Mouse (Mus musculus) MEL (cell line): ENCODE data around the gene Hcfc2. TPM values are rescaled to one million over a fixed set of nuclear protein-coding genes. Genes with fewer than 3 reads are reported as not detected.

ENCODE experiments used
- DNase-seq: peaks from one replicate; pipeline ENCODE4 v3.0.0; 2011; ENCODE audit warnings: low read depth, low spot score
- H3K27ac ChIP-seq: 2 replicates; pipeline ENCODE4 v1.5.1; 2012; ENCODE audit warnings: low read depth, mild to moderate bottlenecking, control low read depth, low read length, moderate library complexity; ENCODE audit not compliant: control insufficient read depth
- H3K27me3 ChIP-seq, 2 experiments: fragments of 150-350 bp in 1 of 2; sonication (generic) in 1 of 2; 2 replicates each; pipeline ENCODE4 v1.6.1; 2012; ENCODE audit warnings: low read length in 2 of 2, mild to moderate bottlenecking in 2 of 2, improper control_type of control experiment in 1 of 2, moderate library complexity in 1 of 2; ENCODE audit not compliant: insufficient read depth in 2 of 2, control insufficient read depth in 1 of 2
- H3K36me3 ChIP-seq, 2 experiments: 2 replicates each; pipeline ENCODE4 v1.6.1; 2012 to 2014; ENCODE audit warnings: low read length in 2 of 2, improper control_type of control experiment in 1 of 2, inconsistent platforms in 1 of 2, mild to moderate bottlenecking in 1 of 2; ENCODE audit not compliant: insufficient read depth in 2 of 2, control insufficient read depth in 1 of 2
- H3K4me1 ChIP-seq, 2 experiments: fragments of 150-350 bp in 1 of 2; sonication (generic) in 1 of 2; 2 replicates each; pipeline ENCODE4 v1.6.1; 2012; ENCODE audit warnings: low read length in 2 of 2, improper control_type of control experiment in 1 of 2, mild to moderate bottlenecking in 1 of 2; ENCODE audit not compliant: insufficient read depth in 2 of 2, control insufficient read depth in 1 of 2
- H3K4me3 ChIP-seq, 2 experiments: fragments of 150-350 bp in 1 of 2; sonication (generic) in 1 of 2; 2 replicates each; pipeline ENCODE4 v1.5.1; 2012; ENCODE audit warnings: low read depth in 2 of 2, low read length in 2 of 2, mild to moderate bottlenecking in 2 of 2, moderate library complexity in 2 of 2, control low read depth in 1 of 2, improper control_type of control experiment in 1 of 2; ENCODE audit not compliant: control insufficient read depth in 1 of 2, insufficient read depth in 1 of 2
- H3K79me2 ChIP-seq: 2 replicates; pipeline ENCODE4 v1.6.1; 2012; ENCODE audit warnings: mild to moderate bottlenecking, low read length, moderate library complexity; ENCODE audit not compliant: control insufficient read depth, poor library complexity, insufficient read depth
- H3K9ac ChIP-seq: 2 replicates; pipeline ENCODE4 v1.6.1; 2012; ENCODE audit warnings: low read depth, mild to moderate bottlenecking, control low read depth, low read length, moderate library complexity; ENCODE audit not compliant: control insufficient read depth, poor library complexity, severe bottlenecking
- H3K9me3 ChIP-seq: fragments of 150-350 bp; sonication (generic); replicated peaks from 2 replicates; pipeline ENCODE4 v1.6.1; 2012; ENCODE audit warnings: mild to moderate bottlenecking, low read length, improper control_type of control experiment, moderate library complexity; ENCODE audit not compliant: insufficient read depth
- CHD1 ChIP-seq: IDR thresholded peaks from 2 replicates; pipeline ENCODE4 v1.6.1; 2012; ENCODE audit warnings: low read depth, mild to moderate bottlenecking, inconsistent platforms, low read length, improper control_type of control experiment
- CTCF ChIP-seq, 3 experiments: IDR thresholded peaks in 2 of 3; conservative IDR thresholded peaks in 1 of 3; 2 replicates each; pipeline ENCODE4 v1.5.1; 2011 to 2012; ENCODE audit warnings: low read length in 3 of 3, low read depth in 2 of 3, mild to moderate bottlenecking in 2 of 3, improper control_type of control experiment in 1 of 3, inconsistent platforms in 1 of 3, mixed read lengths in 1 of 3, moderate library complexity in 1 of 3; ENCODE audit not compliant: control insufficient read depth in 1 of 3, insufficient read depth in 1 of 3, poor library complexity in 1 of 3, severe bottlenecking in 1 of 3
- ETS1 ChIP-seq: IDR thresholded peaks from 2 replicates; pipeline ENCODE4 v1.6.1; 2012; ENCODE audit warnings: low read depth, mild to moderate bottlenecking, inconsistent platforms, low read length, improper control_type of control experiment, moderate library complexity
- GABPA ChIP-seq: IDR thresholded peaks from 2 replicates; pipeline ENCODE4 v1.6.1; 2012; ENCODE audit warnings: low read depth, mild to moderate bottlenecking, inconsistent platforms, low read length, improper control_type of control experiment, moderate library complexity
- GATA1 ChIP-seq: IDR thresholded peaks from 2 replicates; pipeline ENCODE4 v1.6.1; 2011; ENCODE audit warnings: low read depth, low read length, improper control_type of control experiment
- HCFC1 ChIP-seq: IDR thresholded peaks from 2 replicates; pipeline ENCODE4 v1.6.1; 2012; ENCODE audit warnings: low read depth, mild to moderate bottlenecking, inconsistent platforms, low read length, improper control_type of control experiment, moderate library complexity
- JUND ChIP-seq: IDR thresholded peaks from 2 replicates; pipeline ENCODE4 v1.6.1; 2011; ENCODE audit warnings: low read depth, mild to moderate bottlenecking, improper control_type of control experiment, low read length
- MAX ChIP-seq: IDR thresholded peaks from 2 replicates; pipeline ENCODE4 v1.6.1; 2011; ENCODE audit warnings: low read length, improper control_type of control experiment
- MEF2A ChIP-seq: IDR thresholded peaks from 2 replicates; pipeline ENCODE4 v1.6.1; 2014; ENCODE audit warnings: low read depth, mild to moderate bottlenecking, inconsistent platforms, low read length, improper control_type of control experiment; ENCODE audit not compliant: poor library complexity, insufficient replicate concordance, severe bottlenecking; ENCODE audit errors: extremely low read depth
- MXI1 ChIP-seq: IDR thresholded peaks from 2 replicates; pipeline ENCODE4 v1.6.1; 2011; ENCODE audit warnings: mild to moderate bottlenecking, low read depth, low read length, improper control_type of control experiment
- MYB ChIP-seq: IDR thresholded peaks from 2 replicates; pipeline ENCODE4 v1.6.1; 2011; ENCODE audit warnings: mild to moderate bottlenecking, low read depth, low read length, improper control_type of control experiment
- NELFE ChIP-seq: IDR thresholded peaks from 2 replicates; pipeline ENCODE4 v1.6.1; 2011; ENCODE audit warnings: low read depth, low read length, improper control_type of control experiment
- POLR2AphosphoS5 ChIP-seq: IDR thresholded peaks from 2 replicates; pipeline ENCODE4 v1.6.1; 2012; ENCODE audit warnings: low read depth, borderline replicate concordance, mild to moderate bottlenecking, inconsistent platforms, low read length, moderate library complexity, mixed read lengths
- RAD21 ChIP-seq: IDR thresholded peaks from 2 replicates; pipeline ENCODE4 v1.6.1; 2011; ENCODE audit warnings: mild to moderate bottlenecking, low read depth, low read length, improper control_type of control experiment
- SIN3A ChIP-seq: IDR thresholded peaks from 2 replicates; pipeline ENCODE4 v1.6.1; 2012; ENCODE audit warnings: low read length, improper control_type of control experiment, inconsistent platforms
- SMC3 ChIP-seq: IDR thresholded peaks from 2 replicates; pipeline ENCODE4 v1.6.1; 2011; ENCODE audit warnings: low read depth, low read length, improper control_type of control experiment
- TAL1 ChIP-seq: IDR thresholded peaks from 2 replicates; pipeline ENCODE4 v1.6.1; 2012; ENCODE audit warnings: mild to moderate bottlenecking, inconsistent platforms, low read length, moderate library complexity, mixed read lengths
- TBP ChIP-seq: IDR thresholded peaks from 2 replicates; pipeline ENCODE4 v1.8.0; 2011; ENCODE audit warnings: low read depth, low read length, improper control_type of control experiment
- TCF12 ChIP-seq: IDR thresholded peaks from 2 replicates; pipeline ENCODE4 v1.6.1; 2014; ENCODE audit warnings: low read depth, mild to moderate bottlenecking, inconsistent platforms, low read length, improper control_type of control experiment, moderate library complexity
- ZNF384 ChIP-seq: IDR thresholded peaks from 2 replicates; pipeline ENCODE4 v1.6.1; 2012; ENCODE audit warnings: low read depth, mild to moderate bottlenecking, inconsistent platforms, low read length, improper control_type of control experiment
- polyA plus RNA-seq, 2 experiments: library from polyadenylated mRNA; stranded (reverse) in 1 of 2; unstranded in 1 of 2; fragments of >175 nt in 1 of 2; fragments of >200 nt in 1 of 2; gene quantifications; 2 replicates each; pipeline versions ENCODE4 v1.2.1 to v1.2.4; 2012; ENCODE audit warnings: low replicate concordance in 2 of 2, low read depth in 1 of 2; ENCODE audit not compliant: insufficient read length in 2 of 2, insufficient read depth in 1 of 2, missing spikeins in 1 of 2
- total RNA-seq: library from RNA; depleted of rRNA; stranded (reverse); fragments of 300-350 nt; gene quantifications from 2 replicates; pipeline ENCODE4 v1.2.3, GENCODE M21; 2012; rRNA removed

Gene Hcfc2
- total and polyA plus RNA-seq, 3 experiments = 20.9 to 21.0 TPM; not detected in 1

GRCm38 (mm10) chr10:82790504-82790903 is 94.5 kb downstream of the Hcfc2 start:
- H3K36me3 ChIP-seq = no peaks in the 10 kb centered on the region; a peak in 1 of 4 replicates
- DNase-seq = no peak
- H3K9ac ChIP-seq = no peak overlapping the region
- H3K27ac ChIP-seq = no peak overlapping the region
- no peaks in the 10 kb centered on the region for H3K79me2 ChIP-seq
- no peaks in the 10 kb centered on the region for H3K9me3 ChIP-seq
- peaks cover 0 to 7% of the 10 kb centered on the region in 2 experiments; a peak in 3 of 4 replicates for H3K4me1 ChIP-seq
- H3K27me3 ChIP-seq = no peaks in the 10 kb centered on the region
- no peak for TF ChIP-seq CHD1
- no peak for TF ChIP-seq MXI1
- no peak for TF ChIP-seq MAX
- no peak for TF ChIP-seq NELFE
- TF ChIP-seq SIN3A = no peak
- TF ChIP-seq MEF2A = no peak
- TF ChIP-seq ETS1 = no peak
- TF ChIP-seq POLR2AphosphoS5 = no peak
- no peak for TF ChIP-seq MYB
- TF ChIP-seq ZNF384 = no peak
- TF ChIP-seq HCFC1 = no peak
- TF ChIP-seq TBP = no peak
- TF ChIP-seq GABPA = no peak
- no peak for TF ChIP-seq GATA1
- no peak for TF ChIP-seq CTCF (IDR thresholded peaks at IDR 0.05 in 2 of 3, conservative IDR thresholded peaks at IDR 0.05 in 1 of 3; ENCODE audit: control insufficient read depth in 1 of 3, insufficient read depth in 1 of 3, low read depth in 2 of 3, low read length in 3 of 3, poor library complexity in 1 of 3, severe bottlenecking in 1 of 3)
- TF ChIP-seq SMC3 = no peak
- TF ChIP-seq TAL1 = no peak
- no peak overlapping the region for H3K4me3 ChIP-seq

GRCm38 (mm10) chr10:82791713-82792112 is 95.8 kb downstream of the Hcfc2 start:
- no peak for DNase-seq
- Histone ChIP-seq H3K9me3 (no peaks in the 10 kb centered on the region), H3K27me3 (no peaks in the 10 kb centered on the region), H3K9ac (no peak overlapping the region), H3K27ac (no peak overlapping the region), H3K4me1 (peaks cover 0 to 7% of the 10 kb centered on the region in 2 experiments; a peak in 3 of 4 replicates), H3K79me2 (no peaks in the 10 kb centered on the region), H3K36me3 (no peaks in the 10 kb centered on the region; a peak in 1 of 4 replicates), H3K4me3 (no peak overlapping the region)
- no peak for TF ChIP-seq MEF2A
- TF ChIP-seq TCF12 = no peak
- no peak for TF ChIP-seq JUND
- TF ChIP-seq RAD21 = peak; percentile 25
- TF ChIP-seq CTCF (IDR thresholded peaks at IDR 0.05 in 2 of 3, conservative IDR thresholded peaks at IDR 0.05 in 1 of 3; ENCODE audit: control insufficient read depth in 1 of 3, insufficient read depth in 1 of 3, low read depth in 2 of 3, low read length in 3 of 3, poor library complexity in 1 of 3, severe bottlenecking in 1 of 3) = peak in 1 of 3 experiments; percentile 23; a peak in 1 of 6 replicates

Other genes with a start within 250 kb of the Hcfc2 start
- not detected in 2 replicates for gene Gm1553, start 203.5 kb upstream of the Hcfc2 start, total RNA-seq
- gene Gm1553, start 203.5 kb upstream of the Hcfc2 start, polyA plus RNA-seq = not detected
- 29.0 and 33.1 TPM in 2 replicates for gene 1190007I07Rik, start 72.9 kb upstream of the Hcfc2 start, total RNA-seq
- gene 1190007I07Rik, start 72.9 kb upstream of the Hcfc2 start, polyA plus RNA-seq = 100 to 1,000 TPM in 1 of 2 experiments, 10 to 100 TPM in 1; 49.7 to 823 TPM
- gene Tdg, start 66.3 kb upstream of the Hcfc2 start, total RNA-seq = 27.6 and 30.0 TPM in 2 replicates
- gene Tdg, start 66.3 kb upstream of the Hcfc2 start, polyA plus RNA-seq = 10 to 100 TPM in 1 of 2 experiments, not detected in 1; 79.1 TPM
- gene Glt8d2, start 5.5 kb upstream of the Hcfc2 start, total RNA-seq = 0.15 and 0.23 TPM in 2 replicates
- under 1 TPM in 1 of 2 experiments, not detected in 1; 0.54 TPM for gene Glt8d2, start 5.5 kb upstream of the Hcfc2 start, polyA plus RNA-seq
- 27.3 and 32.6 TPM in 2 replicates for gene Nfyb, start 68.0 kb downstream of the Hcfc2 start, total RNA-seq
- gene Nfyb, start 68.0 kb downstream of the Hcfc2 start, polyA plus RNA-seq = 10 to 100 TPM in 1 of 2 experiments, not detected in 1; 38.3 TPM
- 91.6 and 102 TPM in 2 replicates for gene Txnrd1, start 137.8 kb downstream of the Hcfc2 start, total RNA-seq
- gene Txnrd1, start 137.8 kb downstream of the Hcfc2 start, polyA plus RNA-seq = 100 to 1,000 TPM in 1 of 2 experiments, not detected in 1; 127 TPM
- gene Eid3, start 170.5 kb downstream of the Hcfc2 start, total RNA-seq = 1.2 and 1.3 TPM in 2 replicates
- gene Eid3, start 170.5 kb downstream of the Hcfc2 start, polyA plus RNA-seq = 1 to 10 TPM in 1 of 2 experiments, not detected in 1; 1.2 TPM